In the genomic region with DNA sequence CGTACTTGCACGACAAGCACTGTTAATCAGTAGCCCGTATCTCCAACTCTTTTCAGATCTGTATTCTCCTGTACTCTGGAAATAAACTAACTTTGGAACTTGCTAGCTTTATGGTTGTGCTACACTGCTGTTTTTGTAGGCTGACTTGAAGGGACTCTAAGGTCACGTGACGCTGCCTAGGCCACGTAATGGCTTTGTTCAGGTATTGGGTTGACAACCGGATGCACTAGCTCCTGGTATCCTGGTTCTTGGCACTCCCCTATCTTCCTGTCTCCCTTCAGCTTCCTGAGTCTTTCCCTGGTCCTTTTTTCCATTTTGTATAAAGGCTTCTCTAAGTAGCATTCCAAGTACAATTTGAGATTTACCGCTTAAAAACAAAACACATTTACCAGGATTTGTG, we compare ENCODE assay signal across 10 mouse cellular contexts. TPM values are rescaled to one million over a fixed set of nuclear protein-coding genes. Genes with fewer than 3 reads are reported as not detected.
DNase-seq lines count a peak whose midpoint lies in the region; ATAC-seq and TF ChIP-seq lines count a peak whose summit lies in the region.
"Had no signal": no experiment of that assay in that cellular context is flagged by ENCODE, and none has a peak within 500 bp of the region (broad histone marks: within the 10 kb centered on the region; RNA-seq: fewer than 3 reads in every experiment).

No protein-coding gene starts in this region.

- H3K4me1 ChIP-seq in heart, adult 2 months (ENCODE audit: control insufficient read depth, insufficient read depth, low read length), result peaks cover 2% of the 10 kb centered on the region; the same call in 1 of the 2 replicates
- 0 out of 2 replicates have a peak, but pooled peaks cover 5% of the 10 kb centered on the region for H3K4me1 ChIP-seq in kidney, embryonic 14.5 days (ENCODE audit: control insufficient read depth, insufficient read depth, low read length)
- H3K4me1 ChIP-seq in neural tube, embryonic 15.5 days, result peaks cover 14% of the 10 kb centered on the region
- peaks cover 13% of the 10 kb centered on the region for H3K4me1 ChIP-seq in forebrain, embryonic 16.5 days (replicated peaks; ENCODE audit: control insufficient read depth, insufficient read depth, low read length)

- 0 out of 2 replicates have a peak, but pooled peaks cover 1% of the 10 kb centered on the region for H3K79me2 ChIP-seq in heart, adult 2 months (replicated peaks; ENCODE audit: control insufficient read depth, insufficient read depth, low read length)

- H3K4me3 ChIP-seq in heart, adult 2 months, result no peak overlapping the region
- H3K4me3 ChIP-seq in kidney, embryonic 14.5 days (ENCODE audit: low read length), result no peak overlapping the region
- H3K4me3 ChIP-seq in neural tube, embryonic 15.5 days (replicated peaks), result no peak overlapping the region
- no peak overlapping the region for H3K4me3 ChIP-seq in forebrain, embryonic 16.5 days (replicated peaks; ENCODE audit: low read length)

- ATAC-seq in kidney, embryonic 14.5 days (ENCODE audit: low FRiP score, low TSS enrichment), result no peak
- no peak for ATAC-seq in neural tube, embryonic 15.5 days (ENCODE audit: low FRiP score)
- ATAC-seq in forebrain, embryonic 16.5 days, result no peak

- H3K4me2 ChIP-seq in kidney, embryonic 14.5 days (replicated peaks; ENCODE audit: low read depth, low read length), result no peak overlapping the region
- H3K4me2 ChIP-seq in neural tube, embryonic 15.5 days, result no peak overlapping the region
- no peak overlapping the region for H3K4me2 ChIP-seq in forebrain, embryonic 16.5 days (ENCODE audit: low read length)

- H3K9me3 ChIP-seq in kidney, embryonic 14.5 days (ENCODE audit: control insufficient read depth, low read length), result no peaks in the 10 kb centered on the region
- no peaks in the 10 kb centered on the region for H3K9me3 ChIP-seq in neural tube, embryonic 15.5 days (replicated peaks)
- no peaks in the 10 kb centered on the region for H3K9me3 ChIP-seq in forebrain, embryonic 16.5 days (ENCODE audit: control insufficient read depth, low read length)
- H3K9me3 ChIP-seq: hindbrain, embryonic 13.5 days had no signal

- TF ChIP-seq CTCF in heart, adult 2 months (IDR thresholded peaks at IDR 0.05), result no peak

- H3K9ac ChIP-seq in heart, adult 2 months (ENCODE audit: low read depth, low read length), result no peak overlapping the region
- H3K9ac ChIP-seq in kidney, embryonic 14.5 days (ENCODE audit: low read depth, low read length), result no peak overlapping the region
- H3K9ac ChIP-seq in neural tube, embryonic 15.5 days (replicated peaks), result no peak overlapping the region
- H3K9ac ChIP-seq in forebrain, embryonic 16.5 days (replicated peaks; ENCODE audit: low read depth, low read length), result no peak overlapping the region
- H3K9ac ChIP-seq: hindbrain, embryonic 13.5 days had no signal

- no peak for TF ChIP-seq POLR2A in heart, adult 2 months (IDR thresholded peaks at IDR 0.05; ENCODE audit: insufficient read depth, low read depth, low read length)

- H3K27me3 ChIP-seq in heart, adult 2 months (ENCODE audit: control insufficient read depth, insufficient read depth, low read length), result no peaks in the 10 kb centered on the region
- H3K27me3 ChIP-seq in kidney, embryonic 14.5 days (ENCODE audit: control insufficient read depth, insufficient read depth, low read length), result no peaks in the 10 kb centered on the region
- H3K27me3 ChIP-seq in neural tube, embryonic 15.5 days (replicated peaks), result no peaks in the 10 kb centered on the region
- H3K27me3 ChIP-seq in forebrain, embryonic 16.5 days (replicated peaks; ENCODE audit: control insufficient read depth, insufficient read depth, low read length), result no peaks in the 10 kb centered on the region
- H3K27me3 ChIP-seq: hindbrain, embryonic 13.5 days had no signal

- H3K27ac ChIP-seq in heart, adult 2 months, result peak overlapping the region; percentile 99
- H3K27ac ChIP-seq in kidney, embryonic 14.5 days (ENCODE audit: low read depth, low read length), result peak overlapping the region; percentile 95; the same call in 1 of the 2 replicates
- H3K27ac ChIP-seq in neural tube, embryonic 15.5 days (replicated peaks), result peak overlapping the region; percentile 97
- no peak overlapping the region for H3K27ac ChIP-seq in forebrain, embryonic 16.5 days (ENCODE audit: low read length)

- no peak for TF ChIP-seq EP300 in heart, adult 2 months (IDR thresholded peaks at IDR 0.05; ENCODE audit: insufficient read depth, low read depth, low read length)

- 65% methylated on average over 8 of the region's 8 CpGs for whole genome bisulfite sequencing in heart, adult 2 months
- WGBS in kidney, embryonic 14.5 days, result 88% methylated on average over 8 of the region's 8 CpGs
- 98% methylated on average over 8 of the region's 8 CpGs for WGBS in neural tube, embryonic 15.5 days
- WGBS in forebrain, embryonic 16.5 days, result 96% methylated on average over 8 of the region's 8 CpGs

- H3K36me3 ChIP-seq in heart, adult 2 months (ENCODE audit: control insufficient read depth, insufficient read depth, low read length), result peaks cover 13% of the 10 kb centered on the region
- no peaks in the 10 kb centered on the region for H3K36me3 ChIP-seq in kidney, embryonic 14.5 days (ENCODE audit: control insufficient read depth, insufficient read depth, low read length)
- H3K36me3 ChIP-seq in neural tube, embryonic 15.5 days, result no peaks in the 10 kb centered on the region
- H3K36me3 ChIP-seq in forebrain, embryonic 16.5 days (ENCODE audit: control insufficient read depth, insufficient read depth), result no peaks in the 10 kb centered on the region
- H3K36me3 ChIP-seq: hindbrain, embryonic 13.5 days had no signal

- intact Hi-C loops in heart, adult 2 months (cut with DNase I), result loop anchor here (5.0 to 10.0 kb wide), 3 partner anchors 43 to 686 kb away; a partner anchor contains a TSS

- no peak for DNase-seq in heart, adult 2 months
- DNase-seq in heart, postnatal 4 days, result no peak
- DNase-seq in ovary, adult 18-20 months (ENCODE audit: low spot score), result peak; percentile 23
- DNase-seq in ovary, postnatal 10 days (ENCODE audit: low spot score), result no peak
- no peak for DNase-seq in urinary bladder, postnatal 36 days (ENCODE audit: low spot score in 2 of 2)
- DNase-seq: thymus, adult 2 months had no signal

RNA-seq across cellular contexts. Expression of a gene that starts 1.2 kb away (rescaled TPM):
- total RNA-seq in heart, adult 2 months (2021), result 100 to 1,000 TPM; 164 to 179 TPM
- 258 and 403 TPM in 2 replicates for polyA plus RNA-seq in heart, adult 2 months (2012; rRNA removed)
- total RNA-seq in heart, postnatal 4 days (2021), result 100 to 1,000 TPM; 211 to 223 TPM
- polyA plus RNA-seq in kidney, embryonic 14.5 days (2014; fragmentation: Nextera tagmentation; extraction: Ambion mirVana), result 278 and 302 TPM in 2 replicates
- 346 and 374 TPM in 2 replicates for polyA plus RNA-seq in neural tube, embryonic 15.5 days (2015; fragmentation: Nextera tagmentation; extraction: Ambion mirVana)
- polyA plus RNA-seq in forebrain, embryonic 16.5 days (2015; fragmentation: Nextera tagmentation; extraction: Ambion mirVana), result 299 and 321 TPM in 2 replicates

RNA-seq across cellular contexts. Expression of a gene that starts 22.2 kb away (rescaled TPM):
- 10 to 100 TPM; 28.6 to 31.3 TPM for total RNA-seq in heart, adult 2 months (2021)
- polyA plus RNA-seq in heart, adult 2 months (2012; rRNA removed), result 22.3 and 36.8 TPM in 2 replicates
- 10 to 100 TPM; 19.2 to 22.1 TPM for total RNA-seq in heart, postnatal 4 days (2021)
- 5.9 and 8.1 TPM in 2 replicates for polyA plus RNA-seq in kidney, embryonic 14.5 days (2014; fragmentation: Nextera tagmentation; extraction: Ambion mirVana)
- polyA plus RNA-seq in neural tube, embryonic 15.5 days (2015; fragmentation: Nextera tagmentation; extraction: Ambion mirVana), result 8.6 and 11.1 TPM in 2 replicates
- polyA plus RNA-seq in forebrain, embryonic 16.5 days (2015; fragmentation: Nextera tagmentation; extraction: Ambion mirVana), result 6.9 and 7.2 TPM in 2 replicates
